Mouse (Mus musculus): Measurements from ENCODE around the gene Cdk11b. TPM values are rescaled to one million over a fixed set of nuclear protein-coding genes. Genes with fewer than 3 reads are reported as not detected.

Cdk11b gene
- 17.2 and 18.7 TPM in 2 replicates for polyA plus RNA-seq (2012; rRNA removed)

DNA sequence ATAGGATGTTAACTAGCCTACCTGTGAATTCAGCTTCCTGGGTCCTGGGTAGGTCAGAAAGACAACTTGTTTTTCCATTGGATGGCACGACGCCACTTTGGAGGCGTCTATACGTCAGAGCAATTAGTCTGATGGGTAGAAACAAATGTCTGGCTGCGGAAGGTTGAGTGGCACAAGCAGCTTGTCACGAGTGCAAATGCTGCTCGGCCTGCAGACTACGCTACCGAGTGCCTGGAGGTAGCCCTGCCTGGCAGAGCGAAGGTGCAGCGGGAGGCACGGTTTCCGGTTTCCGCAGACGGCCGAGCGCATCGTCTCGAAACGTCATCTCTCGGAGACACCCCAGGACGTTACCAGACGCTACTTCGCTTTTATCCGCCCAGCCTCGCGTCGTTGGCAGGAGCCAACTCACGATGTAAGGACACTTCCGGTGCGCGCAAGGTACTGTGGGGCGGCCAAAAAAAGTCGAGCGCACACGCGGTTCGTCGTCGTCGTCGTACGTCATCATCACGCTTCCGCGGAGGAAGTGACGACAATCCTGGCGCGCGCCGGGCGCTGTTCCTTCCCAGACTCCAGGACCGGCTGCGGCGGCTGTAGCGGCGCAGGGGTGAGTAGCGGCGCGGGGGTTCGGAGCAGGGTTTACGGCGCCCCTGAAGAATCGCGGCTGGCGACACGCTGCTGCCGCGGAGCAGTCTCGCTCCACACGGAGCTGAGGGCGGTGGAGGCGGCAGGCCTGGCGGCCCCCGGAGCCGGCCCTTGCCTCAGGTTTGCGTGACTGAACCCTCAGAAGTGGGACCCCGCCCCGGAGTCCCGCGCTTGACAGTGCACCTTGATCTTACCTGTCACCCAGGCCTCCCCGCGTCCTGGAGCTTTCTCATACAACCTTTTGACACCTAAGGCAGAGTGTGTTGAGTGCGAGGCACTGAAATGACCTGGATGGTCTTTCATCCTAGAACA lies at the start of gene Cdk11b:
Cdk11b (plus strand) TSS at position 517 of the 954 bp plus-strand sequence.

DNA sequence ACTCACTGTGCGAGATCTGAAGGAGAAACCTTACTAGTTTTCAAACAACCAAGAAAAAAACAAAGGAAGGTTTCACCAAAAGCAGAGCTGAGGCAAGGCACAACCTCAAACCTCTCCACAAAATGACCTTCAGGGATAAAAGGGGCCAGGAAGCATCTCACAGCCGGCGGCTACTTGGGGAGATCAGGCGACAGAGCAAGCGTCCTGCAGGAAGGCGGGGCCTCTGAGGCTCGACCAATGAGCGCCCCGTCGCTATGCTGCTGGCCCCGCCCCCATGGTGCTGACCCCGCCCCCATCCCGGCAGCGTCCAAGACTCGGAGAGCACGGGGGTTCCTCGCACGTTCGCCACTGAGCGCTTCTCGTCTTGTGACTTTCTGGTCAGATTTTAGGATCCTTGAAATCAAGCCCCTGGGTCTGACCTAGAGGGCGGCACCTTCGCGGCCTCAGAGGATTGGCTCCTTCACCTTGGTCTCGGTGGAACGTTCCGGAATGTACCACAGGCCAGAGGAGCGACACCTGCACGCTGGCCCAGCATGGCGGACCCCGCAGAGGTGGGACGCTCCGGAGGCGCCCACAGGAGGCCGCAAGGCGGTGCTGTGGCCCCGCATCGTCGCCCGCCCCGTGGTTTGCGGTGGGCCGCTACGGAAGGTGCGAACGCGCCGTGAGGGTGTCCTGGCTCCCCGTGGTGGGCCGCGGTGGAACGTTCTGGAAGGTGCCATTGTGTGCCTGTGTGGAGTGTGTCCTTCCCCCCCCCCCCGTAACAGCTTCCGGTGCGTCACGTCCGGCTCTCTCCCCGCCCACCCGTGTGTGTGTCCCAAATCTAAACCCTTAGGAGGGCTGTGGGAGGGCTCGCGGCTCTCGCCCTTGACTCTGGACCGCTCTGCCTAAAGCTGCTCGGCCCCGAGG lies 23.3 kb upstream of the Cdk11b start, which contains the start of gene Slc35e2:
Slc35e2 (plus strand) TSS at position 326 of the 906 bp plus-strand sequence.

DNA sequence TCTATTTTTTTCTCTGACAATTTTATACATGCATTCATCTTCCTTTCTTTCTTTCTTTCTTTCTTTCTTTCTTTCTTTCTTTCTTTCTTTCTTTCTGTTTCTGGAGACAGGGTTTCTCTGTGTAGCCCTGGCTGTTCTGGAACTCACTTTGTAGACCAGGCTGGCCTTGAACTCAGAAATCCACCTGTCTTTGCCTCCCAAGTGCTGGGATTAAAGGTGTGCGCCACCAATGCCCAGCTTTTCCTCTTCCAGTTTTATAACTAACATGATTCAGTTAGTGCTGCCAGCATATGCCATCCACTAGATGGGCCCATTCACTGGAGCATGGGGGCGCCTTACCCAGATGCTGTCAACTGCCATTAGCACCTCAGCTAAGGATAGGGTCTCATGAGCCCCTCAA lies 20.7 kb downstream of the Cdk11b start, which contains the start of gene Gm10563:
Gm10563 (minus strand) TSS at position 101 of the 400 bp plus-strand sequence.

DNA sequence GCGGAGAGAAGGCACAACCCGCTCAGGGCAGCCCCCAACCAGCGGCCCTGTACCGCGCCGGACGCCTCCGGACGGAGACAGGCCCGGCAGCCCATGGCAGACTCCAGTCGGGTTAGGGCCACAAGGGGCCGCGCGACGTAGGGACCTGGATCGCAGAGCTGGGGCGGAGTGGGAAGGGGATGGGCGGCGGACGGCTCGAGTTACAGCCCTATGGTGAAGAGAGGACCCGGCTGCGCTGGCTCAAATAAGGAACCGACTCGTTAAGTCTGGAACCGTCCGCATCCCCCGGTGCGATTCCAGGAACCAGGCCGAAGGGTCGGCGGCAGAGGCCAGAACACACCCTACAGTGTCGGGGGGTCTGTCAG lies 28.4 kb downstream of the Cdk11b start, which contains the start of gene Mmp23:
Mmp23 (minus strand) TSS at position 299 of the 365 bp plus-strand sequence.

DNA sequence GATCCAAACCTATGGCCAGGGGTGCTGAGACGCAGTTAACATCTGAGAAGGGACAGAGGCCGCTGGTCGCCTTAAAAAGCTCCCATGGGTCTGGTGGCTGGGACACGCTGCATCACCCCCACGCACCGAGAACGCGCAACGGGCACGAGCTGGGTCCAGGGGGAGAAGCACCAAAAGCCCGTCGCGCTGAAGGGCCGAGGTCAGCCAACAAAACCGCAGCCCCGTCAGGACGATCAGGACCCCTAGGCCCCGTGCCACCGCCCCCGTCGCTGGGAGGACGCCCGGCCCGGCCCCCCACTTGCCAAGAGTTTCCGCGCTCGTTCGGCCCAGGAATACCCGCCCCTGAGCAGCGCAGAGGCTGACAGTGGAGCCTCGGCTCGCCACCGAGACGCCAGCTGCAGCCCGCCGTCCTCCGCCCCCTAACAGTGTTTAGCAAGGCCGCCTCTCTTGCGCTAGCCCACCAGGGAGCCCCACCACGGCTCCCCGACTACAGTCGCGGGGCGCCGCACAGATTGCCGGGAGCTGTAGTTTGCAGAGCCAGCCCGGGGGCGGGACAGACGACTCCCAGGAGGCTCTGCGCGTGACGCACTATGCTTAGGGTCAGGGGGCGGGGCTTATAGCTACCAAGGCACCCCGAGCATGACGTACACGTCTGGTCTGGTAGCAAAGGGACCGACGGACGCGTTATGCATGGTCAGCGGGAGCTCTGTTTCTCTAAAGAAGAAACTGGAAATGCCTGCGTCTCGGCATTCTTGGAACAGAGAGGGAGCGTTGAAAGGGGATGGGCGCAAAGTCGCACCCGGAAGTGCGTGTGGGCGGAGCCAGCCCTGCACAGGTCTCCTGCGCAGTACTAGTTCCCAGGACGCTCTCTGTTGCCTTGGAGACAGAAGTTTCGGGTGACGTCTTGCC lies 44.3 kb downstream of the Cdk11b start, which contains the start of gene Mib2:
Mib2 (minus strand) TSS at position 510 of the 909 bp plus-strand sequence.

DNA sequence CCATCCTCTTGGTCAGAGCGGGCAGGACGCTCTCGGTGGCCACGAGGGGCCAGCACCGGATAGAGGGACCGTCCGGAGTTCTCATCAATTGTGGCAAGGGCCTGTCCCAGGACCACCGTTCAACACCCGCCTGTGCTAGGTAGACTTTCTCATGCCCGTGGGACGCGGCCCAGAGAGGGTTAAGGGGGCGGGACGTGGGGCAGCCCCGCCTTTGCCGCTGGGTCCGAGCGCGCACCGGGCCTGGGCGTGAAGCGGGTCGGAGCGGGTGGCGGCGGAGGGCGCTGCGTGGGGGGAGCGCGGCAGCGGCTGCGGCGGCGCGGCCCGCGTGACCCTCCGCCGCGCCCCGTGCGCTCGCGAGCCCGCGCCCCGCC lies 69.4 kb downstream of the Cdk11b start, which contains the start of gene Fndc10:
Fndc10 (plus strand) TSS at position 232 of the 371 bp plus-strand sequence.

Other genes starting within 250 kb of the Cdk11b start
- gene Gabrd, start 226.7 kb upstream of the Cdk11b start, polyA plus RNA-seq (2012; rRNA removed): 0.32 and 1.7 TPM in 2 replicates
- gene Cfap74, start 215.7 kb upstream of the Cdk11b start, polyA plus RNA-seq (2012; rRNA removed): 0.49 and 1.0 TPM in 2 replicates
- 3.4 and 4.0 TPM in 2 replicates for gene Tmem52, start 155.7 kb upstream of the Cdk11b start, polyA plus RNA-seq (2012; rRNA removed)
- 543 and 624 TPM in 2 replicates for gene Gnb1, start 133.5 kb upstream of the Cdk11b start, polyA plus RNA-seq (2012; rRNA removed)
- 145 and 155 TPM in 2 replicates for gene Nadk, start 62.5 kb upstream of the Cdk11b start, polyA plus RNA-seq (2012; rRNA removed)
- gene Slc35e2, start 23.4 kb upstream of the Cdk11b start, polyA plus RNA-seq (2012; rRNA removed): 4.9 and 7.6 TPM in 2 replicates
- gene Gm10563, start 20.6 kb downstream of the Cdk11b start, polyA plus RNA-seq (2012; rRNA removed): not detected in 2 replicates
- gene Mmp23, start 28.5 kb downstream of the Cdk11b start, polyA plus RNA-seq (2012; rRNA removed): 43.5 and 50.1 TPM in 2 replicates
- gene Mib2, start 44.3 kb downstream of the Cdk11b start, polyA plus RNA-seq (2012; rRNA removed): 76.0 and 94.4 TPM in 2 replicates
- 12.5 and 15.8 TPM in 2 replicates for gene Fndc10, start 69.5 kb downstream of the Cdk11b start, polyA plus RNA-seq (2012; rRNA removed)
- 161 and 190 TPM in 2 replicates for gene Ssu72, start 79.9 kb downstream of the Cdk11b start, polyA plus RNA-seq (2012; rRNA removed)
- gene Tmem240, start 109.9 kb downstream of the Cdk11b start, polyA plus RNA-seq (2012; rRNA removed): 1.1 and 1.6 TPM in 2 replicates
- gene Atad3a, start 136.2 kb downstream of the Cdk11b start, polyA plus RNA-seq (2012; rRNA removed): 91.7 and 122 TPM in 2 replicates
- gene Vwa1, start 149.8 kb downstream of the Cdk11b start, polyA plus RNA-seq (2012; rRNA removed): 17.4 and 17.5 TPM in 2 replicates
- gene Tmem88b, start 161.0 kb downstream of the Cdk11b start, polyA plus RNA-seq (2012; rRNA removed): 0.35 and 0.52 TPM in 2 replicates
- not detected in 2 replicates for gene Ankrd65, start 165.6 kb downstream of the Cdk11b start, polyA plus RNA-seq (2012; rRNA removed)
- 46.5 and 51.8 TPM in 2 replicates for gene Mrpl20, start 178.0 kb downstream of the Cdk11b start, polyA plus RNA-seq (2012; rRNA removed)
- gene Ccnl2, start 187.6 kb downstream of the Cdk11b start, polyA plus RNA-seq (2012; rRNA removed): 67.5 and 73.1 TPM in 2 replicates
- 156 and 218 TPM in 2 replicates for gene Aurkaip1, start 206.4 kb downstream of the Cdk11b start, polyA plus RNA-seq (2012; rRNA removed)
- 198 and 240 TPM in 2 replicates for gene Mxra8, start 214.8 kb downstream of the Cdk11b start, polyA plus RNA-seq (2012; rRNA removed)
- 158 and 173 TPM in 2 replicates for gene Dvl1, start 222.5 kb downstream of the Cdk11b start, polyA plus RNA-seq (2012; rRNA removed)
- gene Tas1r3, start 238.5 kb downstream of the Cdk11b start, polyA plus RNA-seq (2012; rRNA removed): 2.1 and 2.5 TPM in 2 replicates
- 42.9 and 61.8 TPM in 2 replicates for gene Cptp, start 244.6 kb downstream of the Cdk11b start, polyA plus RNA-seq (2012; rRNA removed)
- 31.6 and 35.5 TPM in 2 replicates for gene Ints11, start 244.7 kb downstream of the Cdk11b start, polyA plus RNA-seq (2012; rRNA removed)

Data from colon, adult 2 months (tissue).